Mouse (Mus musculus): ENCODE results near the gene Lrig3.

- no peak for TF ChIP-seq CTCF (IDR thresholded peaks at IDR 0.05; ENCODE audit: insufficient read depth, low read depth, low read length)
- TF ChIP-seq POLR2A (IDR thresholded peaks at IDR 0.05; ENCODE audit: insufficient read depth, low read depth, low read length), result no peak
Observed at GRCm38 (mm10) chr10:125965968-125966480, at the start of gene Lrig3.
